Mouse (Mus musculus): ENCODE results near the gene Mt1. TPM values are rescaled to one million over a fixed set of nuclear protein-coding genes. Genes with fewer than 3 reads are reported as not detected.

Mt1 gene
- 198 and 237 TPM in 2 replicates for polyA plus RNA-seq (2015; fragmentation: Nextera tagmentation; extraction: Ambion mirVana)

DNA sequence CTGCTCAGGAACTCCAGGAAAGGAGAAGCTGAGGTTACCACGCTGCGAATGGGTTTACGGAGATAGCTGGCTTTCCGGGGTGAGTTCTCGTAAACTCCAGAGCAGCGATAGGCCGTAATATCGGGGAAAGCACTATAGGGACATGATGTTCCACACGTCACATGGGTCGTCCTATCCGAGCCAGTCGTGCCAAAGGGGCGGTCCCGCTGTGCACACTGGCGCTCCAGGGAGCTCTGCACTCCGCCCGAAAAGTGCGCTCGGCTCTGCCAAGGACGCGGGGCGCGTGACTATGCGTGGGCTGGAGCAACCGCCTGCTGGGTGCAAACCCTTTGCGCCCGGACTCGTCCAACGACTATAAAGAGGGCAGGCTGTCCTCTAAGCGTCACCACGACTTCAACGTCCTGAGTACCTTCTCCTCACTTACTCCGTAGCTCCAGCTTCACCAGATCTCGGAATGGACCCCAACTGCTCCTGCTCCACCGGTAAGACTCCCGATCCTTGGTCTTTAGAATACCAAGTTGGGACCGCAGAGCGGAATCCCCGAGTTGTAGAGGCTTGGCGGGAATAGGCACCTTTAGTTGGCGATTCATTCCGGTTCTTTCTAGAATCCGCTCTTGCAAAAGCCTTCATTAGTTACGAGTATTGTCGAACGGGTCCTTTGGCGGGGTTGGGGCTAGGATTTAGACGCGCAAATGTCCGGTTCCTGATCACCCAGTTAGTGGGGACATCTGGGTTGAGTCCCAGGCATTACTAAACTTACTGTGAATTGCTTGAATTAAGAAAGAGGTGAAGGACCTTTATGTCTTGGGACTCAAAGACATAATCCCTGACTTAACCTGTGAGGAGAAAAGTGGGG lies at the start of gene Mt1:
Gene Mt1, plus strand, starts transcription at position 226 of the 856 bp plus-strand sequence.

DNA sequence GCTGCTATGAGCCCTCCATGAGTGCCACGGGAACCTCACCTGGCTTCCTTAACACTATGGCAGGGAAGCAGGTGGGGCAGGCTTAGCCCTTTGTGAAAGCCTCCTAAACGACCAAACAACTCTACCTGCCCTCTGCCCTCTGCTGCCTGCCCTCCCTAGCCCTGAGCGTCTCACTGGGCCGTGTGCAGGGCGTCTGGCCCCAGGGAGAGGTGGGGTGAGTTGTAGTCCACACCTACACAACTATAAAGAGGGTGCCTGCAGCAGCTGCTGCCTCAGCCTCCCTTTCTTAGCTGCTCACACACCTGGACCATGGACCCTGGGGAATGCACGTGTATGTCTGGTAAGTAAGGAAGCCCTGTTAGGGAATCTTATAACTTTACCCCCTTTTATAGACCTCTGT lies 41.9 kb upstream of the Mt1 start, which contains the start of gene Mt4:
Gene Mt4, plus strand, starts transcription at position 265 of the 400 bp plus-strand sequence.

DNA sequence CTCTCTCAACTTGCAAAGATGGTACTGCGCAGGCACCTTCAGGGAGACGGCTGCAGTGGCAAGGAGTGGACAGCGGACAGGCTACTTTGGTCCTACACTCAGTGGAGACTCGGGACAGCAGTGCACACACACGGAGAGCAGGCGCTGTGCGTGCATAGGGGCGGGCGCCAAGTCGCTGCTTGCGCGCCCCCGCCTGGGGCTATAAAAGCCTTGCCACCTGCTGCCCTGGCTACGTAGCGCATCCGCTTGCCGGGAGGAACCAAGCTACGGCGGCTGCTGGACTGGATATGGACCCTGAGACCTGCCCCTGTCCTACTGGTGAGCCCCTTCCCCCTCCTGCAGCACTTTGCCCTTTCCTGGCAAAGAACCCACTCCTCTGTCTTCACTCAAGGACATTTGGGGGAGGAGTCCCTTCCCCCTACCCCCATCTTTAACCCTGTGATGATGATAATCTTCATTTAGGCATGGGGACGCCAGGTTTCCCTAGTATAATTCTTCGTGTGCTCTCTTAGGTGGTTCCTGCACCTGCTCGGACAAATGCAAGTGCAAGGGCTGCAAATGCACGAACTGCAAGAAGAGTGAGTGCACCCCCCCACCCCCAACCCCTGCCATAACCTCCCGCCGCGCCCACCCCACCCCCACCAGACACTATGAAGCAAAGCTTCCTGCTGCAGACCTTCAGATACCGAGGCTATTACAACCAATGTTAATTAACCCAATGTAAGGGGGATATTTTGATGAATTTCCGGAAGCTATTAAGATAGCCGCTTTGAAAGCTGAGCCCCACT lies 26.2 kb upstream of the Mt1 start, which contains the start of gene Mt3:
Gene Mt3, plus strand, starts transcription at position 95 of the 788 bp plus-strand sequence.

DNA sequence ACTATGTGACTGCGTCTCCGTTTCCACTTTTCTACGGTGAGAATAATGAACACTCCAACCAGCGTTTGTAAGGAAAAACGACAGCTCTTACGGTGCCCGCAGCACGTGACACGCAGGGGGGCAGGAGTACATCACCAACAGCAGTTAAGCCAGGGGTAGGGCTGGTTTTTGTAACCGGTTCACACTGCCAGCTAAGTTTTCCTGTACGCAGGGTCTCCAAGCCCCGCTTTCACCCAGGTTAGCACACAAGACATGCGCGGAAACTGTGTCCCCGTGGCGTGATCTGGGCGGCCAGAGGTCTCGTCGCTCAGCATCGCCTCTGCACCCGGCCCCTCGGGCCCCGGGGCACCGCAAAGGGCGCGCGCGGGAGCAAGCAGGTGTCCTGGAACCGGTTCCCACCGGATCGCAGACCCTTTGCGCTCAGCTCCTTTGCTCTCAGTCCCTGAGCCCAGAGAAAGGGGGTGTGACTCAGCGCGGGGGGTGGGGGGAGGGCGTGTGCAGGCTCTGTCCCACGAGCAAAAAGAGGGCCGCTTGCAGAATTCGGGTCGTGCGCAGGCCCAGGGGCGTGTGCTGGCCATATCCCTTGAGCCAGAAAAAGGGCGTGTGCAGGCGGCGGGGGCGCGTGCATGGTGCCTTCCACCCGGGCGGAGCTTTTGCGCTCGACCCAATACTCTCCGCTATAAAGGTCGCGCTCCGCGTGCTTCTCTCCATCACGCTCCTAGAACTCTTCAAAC lies 6.6 kb upstream of the Mt1 start, which contains the start of gene Mt2:
Gene Mt2, plus strand, starts transcription at position 590 of the 734 bp plus-strand sequence.

DNA sequence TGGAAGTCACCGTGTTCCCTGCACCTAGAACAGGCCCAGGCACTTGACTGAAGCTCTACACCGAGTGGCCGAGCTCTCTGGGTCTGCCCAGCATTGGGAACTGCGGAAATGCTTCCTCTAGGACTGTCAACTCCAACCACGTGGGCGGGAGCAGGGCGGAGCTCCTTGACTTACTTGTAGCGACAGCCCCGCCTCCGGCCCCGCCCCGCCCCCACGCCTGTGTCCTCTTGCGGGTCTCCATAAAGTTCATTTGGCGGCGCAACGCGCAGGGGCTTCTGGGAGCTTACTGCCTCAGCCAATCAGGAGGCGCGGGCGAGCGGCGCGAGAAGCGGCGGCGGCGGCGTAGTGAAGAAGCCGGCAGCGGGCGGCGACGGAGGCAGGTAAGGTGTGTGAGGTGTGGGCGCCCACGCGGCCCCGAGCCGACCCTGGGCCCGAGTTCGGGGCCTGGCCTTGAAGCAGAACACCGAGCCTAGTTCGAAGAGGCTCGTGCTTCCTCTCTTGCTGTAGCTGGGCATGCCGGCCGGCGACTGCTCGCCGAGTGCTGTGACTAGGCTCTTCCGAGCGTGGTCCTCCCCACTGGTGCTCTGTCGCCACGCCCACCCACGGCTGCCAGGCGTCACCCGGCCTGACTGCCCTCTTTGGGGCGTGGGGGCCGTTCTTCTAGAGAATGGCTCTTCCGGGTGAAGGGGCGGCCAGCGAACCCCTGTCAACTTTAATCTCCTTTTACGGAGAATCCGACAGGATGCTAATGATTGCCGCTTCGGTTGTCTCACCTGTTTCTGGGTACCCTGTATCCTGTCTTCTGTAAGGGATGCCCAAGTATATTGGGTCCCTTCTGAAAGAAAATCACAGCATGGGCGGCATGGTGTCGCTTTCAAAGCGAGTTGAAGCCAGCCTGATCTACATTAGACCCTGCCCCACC lies 35.6 kb downstream of the Mt1 start, which contains the start of gene Nup93:
Gene Nup93, plus strand, starts transcription at position 313 of the 922 bp plus-strand sequence.

Other genes starting within 250 kb of the Mt1 start
- gene Amfr, start 166.2 kb upstream of the Mt1 start, polyA plus RNA-seq (2015; fragmentation: Nextera tagmentation; extraction: Ambion mirVana): 53.8 and 58.1 TPM in 2 replicates
- gene Nudt21, start 142.1 kb upstream of the Mt1 start, polyA plus RNA-seq (2015; fragmentation: Nextera tagmentation; extraction: Ambion mirVana): 56.3 and 70.6 TPM in 2 replicates
- gene Ogfod1, start 141.9 kb upstream of the Mt1 start, polyA plus RNA-seq (2015; fragmentation: Nextera tagmentation; extraction: Ambion mirVana): 8.1 and 9.1 TPM in 2 replicates
- gene Bbs2, start 80.2 kb upstream of the Mt1 start, polyA plus RNA-seq (2015; fragmentation: Nextera tagmentation; extraction: Ambion mirVana): 7.5 and 7.6 TPM in 2 replicates
- gene Mt4, start 41.9 kb upstream of the Mt1 start, polyA plus RNA-seq (2015; fragmentation: Nextera tagmentation; extraction: Ambion mirVana): not detected in 2 replicates
- gene Mt3, start 26.5 kb upstream of the Mt1 start, polyA plus RNA-seq (2015; fragmentation: Nextera tagmentation; extraction: Ambion mirVana): 0.52 and 0.77 TPM in 2 replicates
- 34.8 and 41.7 TPM in 2 replicates for gene Mt2, start 6.4 kb upstream of the Mt1 start, polyA plus RNA-seq (2015; fragmentation: Nextera tagmentation; extraction: Ambion mirVana)
- 29.5 and 36.8 TPM in 2 replicates for gene Nup93, start 35.5 kb downstream of the Mt1 start, polyA plus RNA-seq (2015; fragmentation: Nextera tagmentation; extraction: Ambion mirVana)
- 0.05 TPM in 1 of 2 replicates, not detected in the other for gene Slc12a3, start 150.1 kb downstream of the Mt1 start, polyA plus RNA-seq (2015; fragmentation: Nextera tagmentation; extraction: Ambion mirVana)
- gene Herpud1, start 207.4 kb downstream of the Mt1 start, polyA plus RNA-seq (2015; fragmentation: Nextera tagmentation; extraction: Ambion mirVana): 159 and 160 TPM in 2 replicates

Measured in urinary bladder, postnatal 0 days (tissue).